Mouse (Mus musculus): ENCODE results near the gene Gal3st1.
"Not testable (repeated sequence)": the region's sequence is repeated elsewhere in the genome, so short reads cannot be mapped to it uniquely, and the experiment has no call there.

Gene Gal3st1

GRCm38 (mm10) chr11:3983291-3983862, at the start of gene Gal3st1:
Gal3st1 (plus strand) TSS chr11:3983636.
- peak; percentile 8 for DNase-seq (ENCODE audit: low spot score)

- DNase-seq (ENCODE audit: low spot score) = no peak
Observed at GRCm38 (mm10) chr11:3933756-3934285, 49.6 kb upstream of the Gal3st1 start.

GRCm38 (mm10) chr11:3935135-3935534, 48.3 kb upstream of the Gal3st1 start:
- DNase-seq (ENCODE audit: low spot score) = no peak

- DNase-seq (ENCODE audit: low spot score) = no peak
Observed at GRCm38 (mm10) chr11:3936318-3936717, 47.1 kb upstream of the Gal3st1 start.

GRCm38 (mm10) chr11:3937321-3937874, 46.0 kb upstream of the Gal3st1 start:
- DNase-seq (ENCODE audit: low spot score) = no peak

- no peak for DNase-seq (ENCODE audit: low spot score)
Observed at GRCm38 (mm10) chr11:3941371-3941770, 42.1 kb upstream of the Gal3st1 start.

- DNase-seq (ENCODE audit: low spot score) = no peak
Observed at GRCm38 (mm10) chr11:3946386-3946785, 37.0 kb upstream of the Gal3st1 start.

GRCm38 (mm10) chr11:3954876-3955275, 28.6 kb upstream of the Gal3st1 start:
- not testable (repeated sequence) for DNase-seq (ENCODE audit: low spot score)

GRCm38 (mm10) chr11:3955371-3955770, 28.1 kb upstream of the Gal3st1 start:
- DNase-seq (ENCODE audit: low spot score) = not testable (repeated sequence)

GRCm38 (mm10) chr11:3960901-3961300, 22.5 kb upstream of the Gal3st1 start:
- no peak for DNase-seq (ENCODE audit: low spot score)

- no peak for DNase-seq (ENCODE audit: low spot score)
Observed at GRCm38 (mm10) chr11:3961761-3962160, 21.7 kb upstream of the Gal3st1 start.

- DNase-seq (ENCODE audit: low spot score) = peak; percentile 30
Observed at GRCm38 (mm10) chr11:3963155-3963554, 20.3 kb upstream of the Gal3st1 start.

- peak; percentile 87 for DNase-seq (ENCODE audit: low spot score)
Observed at GRCm38 (mm10) chr11:3963610-3964415, 19.6 kb upstream of the Gal3st1 start, which contains the start of gene Pes1. Pes1 (plus strand) TSS chr11:3963975.

- no peak for DNase-seq (ENCODE audit: low spot score)
Observed at GRCm38 (mm10) chr11:3964416-3965172, 18.8 kb upstream of the Gal3st1 start.

- DNase-seq (ENCODE audit: low spot score) = no peak
Observed at GRCm38 (mm10) chr11:3969837-3970236, 13.6 kb upstream of the Gal3st1 start.

- no peak for DNase-seq (ENCODE audit: low spot score)
Observed at GRCm38 (mm10) chr11:3970361-3970760, 13.1 kb upstream of the Gal3st1 start.

GRCm38 (mm10) chr11:3973081-3973480, 10.4 kb upstream of the Gal3st1 start:
- DNase-seq (ENCODE audit: low spot score) = no peak

GRCm38 (mm10) chr11:3974311-3974710, 9.1 kb upstream of the Gal3st1 start:
- no peak for DNase-seq (ENCODE audit: low spot score)

- no peak for DNase-seq (ENCODE audit: low spot score)
Observed at GRCm38 (mm10) chr11:3976678-3977077, 6.8 kb upstream of the Gal3st1 start, which contains the start of gene 4930556J24Rik. 4930556J24Rik (minus strand) TSS chr11:3976778.

GRCm38 (mm10) chr11:3978421-3978820, 5.0 kb upstream of the Gal3st1 start:
- no peak for DNase-seq (ENCODE audit: low spot score)

GRCm38 (mm10) chr11:3981536-3981935, 1.9 kb upstream of the Gal3st1 start:
- peak; percentile 15 for DNase-seq (ENCODE audit: low spot score)
